Mouse (Mus musculus): Measurements from ENCODE around the gene Gadl1.

DNA sequence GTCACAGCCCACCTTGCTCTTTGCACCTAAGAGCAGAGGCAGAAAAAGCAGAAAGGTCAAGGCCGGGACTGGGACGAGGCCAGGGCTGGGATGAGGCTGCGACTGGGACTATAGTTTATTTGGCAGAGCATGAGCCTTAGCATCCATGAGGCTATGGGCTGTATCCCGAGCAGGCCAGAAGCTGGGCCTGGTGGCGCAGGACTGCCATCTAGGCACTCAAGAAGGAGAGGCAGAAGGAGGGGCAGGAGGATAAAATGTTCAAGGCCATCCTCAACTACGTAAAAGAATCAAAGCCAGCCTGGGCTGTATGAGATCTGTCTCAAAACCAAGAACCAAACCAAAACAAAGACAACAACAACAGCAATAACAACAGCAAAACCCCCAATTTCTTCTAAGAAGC, 213.3 kb downstream of the Gadl1 start:
- no peak for TF ChIP-seq CTCF (IDR thresholded peaks at IDR 0.05; ENCODE audit: low read depth, low read length)
- no peak for TF ChIP-seq GATA1 (IDR thresholded peaks at IDR 0.05; ENCODE audit: borderline replicate concordance, low read length)
- no peak for TF ChIP-seq GATA2 (IDR thresholded peaks at IDR 0.05; ENCODE audit: borderline replicate concordance, low read depth, low read length)
- TF ChIP-seq TAL1 (conservative IDR thresholded peaks at IDR 0.05; ENCODE audit: low read depth, low read length), result no peak
- no peak for TF ChIP-seq POLR2AphosphoS5 (IDR thresholded peaks at IDR 0.05; ENCODE audit: insufficient replicate concordance, low read depth, low read length)

All from G1E (cell line).